Mouse (Mus musculus): Measurements from ENCODE around the gene Bud23. TPM values are rescaled to one million over a fixed set of nuclear protein-coding genes. Genes with fewer than 3 reads are reported as not detected.

Gene Bud23
- polyA plus RNA-seq, 1 experiment = 47.5 TPM

- no peak for TF ChIP-seq CTCF (IDR thresholded peaks at IDR 0.05; ENCODE audit: extremely low read depth, insufficient read depth, insufficient read length, insufficient replicate concordance)
- no peak for TF ChIP-seq POLR2A (IDR thresholded peaks at IDR 0.05; ENCODE audit: low read depth, low read length)
- Histone ChIP-seq H3K27me3 (ENCODE audit: control insufficient read depth, insufficient read depth, low read length) (0 out of 2 replicates have a peak, but pooled peaks cover 1% of the 10 kb centered on the region), H3K4me1 (ENCODE audit: control insufficient read depth, insufficient read depth, insufficient read length) (no peaks in the 10 kb centered on the region), H3K27ac (ENCODE audit: insufficient read depth, low read length) (no peak overlapping the region), H3K4me3 (ENCODE audit: extremely low read depth, insufficient read depth, insufficient read length) (no peak overlapping the region), H3K36me3 (ENCODE audit: control insufficient read depth, insufficient read depth, low read length) (no peaks in the 10 kb centered on the region)
- DNase-seq (ENCODE audit: low read depth in 1 of 2, low spot score in 2 of 2) = no peak
- 80% methylated on average over 18 of the region's 18 CpGs for WGBS
These were observed 29.0 kb downstream of the Bud23 start for GRCm38 (mm10) chr5:135035608-135036359.

GRCm38 (mm10) chr5:135034593-135034992, 30.2 kb downstream of the Bud23 start:
- WGBS = 94% methylated on average over 2 of the region's 2 CpGs
- Histone ChIP-seq H3K4me3 (ENCODE audit: extremely low read depth, insufficient read depth, insufficient read length) (no peak overlapping the region), H3K36me3 (ENCODE audit: control insufficient read depth, insufficient read depth, low read length) (no peaks in the 10 kb centered on the region), H3K27ac (ENCODE audit: insufficient read depth, low read length) (no peak overlapping the region), H3K27me3 (ENCODE audit: control insufficient read depth, insufficient read depth, low read length) (0 out of 2 replicates have a peak, but pooled peaks cover 1% of the 10 kb centered on the region), H3K4me1 (ENCODE audit: control insufficient read depth, insufficient read depth, insufficient read length) (no peaks in the 10 kb centered on the region)
- TF ChIP-seq CTCF (IDR thresholded peaks at IDR 0.05; ENCODE audit: extremely low read depth, insufficient read depth, insufficient read length, insufficient replicate concordance) = 0 out of 2 replicates have a peak, but pooled peaks have one; percentile 10
- TF ChIP-seq POLR2A (IDR thresholded peaks at IDR 0.05; ENCODE audit: low read depth, low read length) = no peak
- no peak for DNase-seq (ENCODE audit: low read depth in 1 of 2, low spot score in 2 of 2)

- TF ChIP-seq POLR2A (IDR thresholded peaks at IDR 0.05; ENCODE audit: low read depth, low read length) = no peak
- TF ChIP-seq CTCF (IDR thresholded peaks at IDR 0.05; ENCODE audit: extremely low read depth, insufficient read depth, insufficient read length, insufficient replicate concordance) = no peak
- Histone ChIP-seq H3K27me3 (ENCODE audit: control insufficient read depth, insufficient read depth, low read length) (0 out of 2 replicates have a peak, but pooled peaks cover 1% of the 10 kb centered on the region), H3K4me3 (ENCODE audit: extremely low read depth, insufficient read depth, insufficient read length) (no peak overlapping the region), H3K27ac (ENCODE audit: insufficient read depth, low read length) (no peak overlapping the region), H3K36me3 (ENCODE audit: control insufficient read depth, insufficient read depth, low read length) (no peaks in the 10 kb centered on the region), H3K4me1 (ENCODE audit: control insufficient read depth, insufficient read depth, insufficient read length) (no peaks in the 10 kb centered on the region)
- 94% methylated on average over 5 of the region's 5 CpGs for WGBS
- DNase-seq (ENCODE audit: low read depth in 1 of 2, low spot score in 2 of 2) = no peak
These were observed 32.2 kb downstream of the Bud23 start for GRCm38 (mm10) chr5:135032581-135032980.

GRCm38 (mm10) chr5:135029007-135029854, 35.5 kb downstream of the Bud23 start:
- Histone ChIP-seq H3K36me3 (ENCODE audit: control insufficient read depth, insufficient read depth, low read length) (no peaks in the 10 kb centered on the region), H3K27me3 (ENCODE audit: control insufficient read depth, insufficient read depth, low read length) (0 out of 2 replicates have a peak, but pooled peaks cover 1% of the 10 kb centered on the region), H3K4me3 (ENCODE audit: extremely low read depth, insufficient read depth, insufficient read length) (no peak overlapping the region), H3K27ac (ENCODE audit: insufficient read depth, low read length) (no peak overlapping the region), H3K4me1 (ENCODE audit: control insufficient read depth, insufficient read depth, insufficient read length) (peaks cover 8% of the 10 kb centered on the region; the same call in 1 of the 2 replicates)
- 41% methylated on average over 18 of the region's 18 CpGs for WGBS
- no peak for TF ChIP-seq CTCF (IDR thresholded peaks at IDR 0.05; ENCODE audit: extremely low read depth, insufficient read depth, insufficient read length, insufficient replicate concordance)
- no peak for TF ChIP-seq POLR2A (IDR thresholded peaks at IDR 0.05; ENCODE audit: low read depth, low read length)
- DNase-seq (ENCODE audit: low read depth in 1 of 2, low spot score in 2 of 2) = no peak

- DNase-seq (ENCODE audit: low read depth in 1 of 2, low spot score in 2 of 2) = no peak
- Histone ChIP-seq H3K27ac (ENCODE audit: insufficient read depth, low read length) (no peak overlapping the region), H3K4me3 (ENCODE audit: extremely low read depth, insufficient read depth, insufficient read length) (no peak overlapping the region), H3K27me3 (ENCODE audit: control insufficient read depth, insufficient read depth, low read length) (peaks cover 2% of the 10 kb centered on the region; the same call in 1 of the 2 replicates), H3K36me3 (ENCODE audit: control insufficient read depth, insufficient read depth, low read length) (no peaks in the 10 kb centered on the region), H3K4me1 (ENCODE audit: control insufficient read depth, insufficient read depth, insufficient read length) (peaks cover 11% of the 10 kb centered on the region; the same call in 1 of the 2 replicates)
- 30% methylated on average over 7 of the region's 7 CpGs for WGBS
- TF ChIP-seq POLR2A (IDR thresholded peaks at IDR 0.05; ENCODE audit: low read depth, low read length) = no peak
- no peak for TF ChIP-seq CTCF (IDR thresholded peaks at IDR 0.05; ENCODE audit: extremely low read depth, insufficient read depth, insufficient read length, insufficient replicate concordance)
These were observed 38.9 kb downstream of the Bud23 start for GRCm38 (mm10) chr5:135025899-135026298.

GRCm38 (mm10) chr5:135024665-135025224, 40.0 kb downstream of the Bud23 start:
- 5% methylated on average over 11 of the region's 11 CpGs for WGBS
- Histone ChIP-seq H3K36me3 (ENCODE audit: control insufficient read depth, insufficient read depth, low read length) (no peaks in the 10 kb centered on the region), H3K4me3 (ENCODE audit: extremely low read depth, insufficient read depth, insufficient read length) (no peak overlapping the region), H3K27me3 (ENCODE audit: control insufficient read depth, insufficient read depth, low read length) (peaks cover 2% of the 10 kb centered on the region; the same call in 1 of the 2 replicates), H3K4me1 (ENCODE audit: control insufficient read depth, insufficient read depth, insufficient read length) (peaks cover 11% of the 10 kb centered on the region; the same call in 1 of the 2 replicates), H3K27ac (ENCODE audit: insufficient read depth, low read length) (no peak overlapping the region)
- DNase-seq (ENCODE audit: low read depth in 1 of 2, low spot score in 2 of 2) = peak in 1 of 2 experiments; percentile 59
- TF ChIP-seq POLR2A (IDR thresholded peaks at IDR 0.05; ENCODE audit: low read depth, low read length) (no peak), CTCF (IDR thresholded peaks at IDR 0.05; ENCODE audit: extremely low read depth, insufficient read depth, insufficient read length, insufficient replicate concordance) (no peak)
